Mouse (Mus musculus): ENCODE measurements around the gene Ncoa1. TPM values are rescaled to one million over a fixed set of nuclear protein-coding genes. Genes with fewer than 3 reads are reported as not detected.

Ncoa1 gene
- 10 to 100 TPM; 28.7 to 31.0 (median 29.4) TPM for total RNA-seq (2022)

GRCm38 (mm10) chr12:4476832-4477671 is at the start of gene Ncoa1:
Gene Ncoa1 (minus strand): TSS chr12:4477182.
- peak; percentile 38 for DNase-seq (ENCODE audit: low spot score)

DNA sequence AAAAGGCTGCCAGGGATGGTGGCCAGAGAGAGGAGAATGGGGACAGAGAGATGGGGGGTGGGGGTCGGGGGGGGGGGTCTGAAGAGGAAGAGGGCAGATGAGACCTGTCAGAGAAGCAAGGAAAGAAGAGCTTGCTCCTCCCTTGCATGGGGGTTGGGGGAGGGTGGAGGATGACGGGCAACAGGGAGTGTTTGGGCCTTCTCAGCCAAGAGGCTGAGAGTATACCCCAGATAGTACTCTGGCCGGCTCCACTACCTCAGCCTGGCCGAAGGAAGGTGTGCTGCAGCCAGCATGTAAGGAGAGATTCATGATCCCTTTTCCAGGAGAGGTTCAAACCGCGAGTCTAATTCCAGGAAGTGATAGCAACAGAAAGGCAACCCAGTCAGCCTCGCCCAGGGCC is 47.6 kb upstream of the Ncoa1 start:
- no peak for DNase-seq (ENCODE audit: low spot score)

GRCm38 (mm10) chr12:4523688-4524298 is 46.8 kb upstream of the Ncoa1 start:
- DNase-seq (ENCODE audit: low spot score): no peak

- DNase-seq (ENCODE audit: low spot score): peak; percentile 38
These were observed 46.2 kb upstream of the Ncoa1 start for GRCm38 (mm10) chr12:4523208-4523607.

- no peak for DNase-seq (ENCODE audit: low spot score)
These were observed 42.0 kb upstream of the Ncoa1 start for GRCm38 (mm10) chr12:4518957-4519356.

- DNase-seq (ENCODE audit: low spot score): peak; percentile 38
These were observed 32.6 kb upstream of the Ncoa1 start for GRCm38 (mm10) chr12:4509591-4510061.

- no peak for DNase-seq (ENCODE audit: low spot score)
These were observed 31.2 kb upstream of the Ncoa1 start for GRCm38 (mm10) chr12:4508182-4508581.

GRCm38 (mm10) chr12:4507461-4507860 is 30.5 kb upstream of the Ncoa1 start:
- no peak for DNase-seq (ENCODE audit: low spot score)

DNA sequence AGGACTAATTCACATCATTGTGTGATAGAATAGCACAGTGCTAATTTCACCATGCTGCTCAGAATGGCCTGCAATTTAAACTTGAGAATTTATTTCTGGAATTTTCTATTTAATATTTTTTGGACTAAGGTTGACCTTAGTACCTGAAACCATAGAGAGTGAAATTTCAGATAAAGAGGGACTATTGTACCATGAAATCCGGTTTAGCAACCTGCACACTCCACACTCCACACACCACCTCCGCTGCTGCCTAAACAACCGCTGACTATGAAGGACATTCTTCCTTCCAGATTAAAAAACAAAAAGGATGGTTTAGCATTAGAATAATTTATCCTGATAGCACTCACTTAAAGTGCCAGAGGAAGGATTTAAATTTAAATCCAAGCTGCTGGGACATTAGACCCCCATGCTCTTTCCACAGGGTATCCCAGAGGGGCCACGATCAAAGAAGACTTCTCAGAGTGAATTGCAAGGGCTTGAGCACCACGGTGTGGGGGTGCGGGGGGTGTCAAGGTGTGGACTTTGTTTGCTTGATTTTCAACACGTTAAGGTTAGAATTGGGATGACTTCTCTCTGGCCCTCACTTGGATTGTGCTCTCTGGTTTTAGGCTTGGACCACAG is 29.9 kb upstream of the Ncoa1 start:
- DNase-seq (ENCODE audit: low spot score): no peak

GRCm38 (mm10) chr12:4505298-4505697 is 28.3 kb upstream of the Ncoa1 start:
- DNase-seq (ENCODE audit: low spot score): no peak

DNA sequence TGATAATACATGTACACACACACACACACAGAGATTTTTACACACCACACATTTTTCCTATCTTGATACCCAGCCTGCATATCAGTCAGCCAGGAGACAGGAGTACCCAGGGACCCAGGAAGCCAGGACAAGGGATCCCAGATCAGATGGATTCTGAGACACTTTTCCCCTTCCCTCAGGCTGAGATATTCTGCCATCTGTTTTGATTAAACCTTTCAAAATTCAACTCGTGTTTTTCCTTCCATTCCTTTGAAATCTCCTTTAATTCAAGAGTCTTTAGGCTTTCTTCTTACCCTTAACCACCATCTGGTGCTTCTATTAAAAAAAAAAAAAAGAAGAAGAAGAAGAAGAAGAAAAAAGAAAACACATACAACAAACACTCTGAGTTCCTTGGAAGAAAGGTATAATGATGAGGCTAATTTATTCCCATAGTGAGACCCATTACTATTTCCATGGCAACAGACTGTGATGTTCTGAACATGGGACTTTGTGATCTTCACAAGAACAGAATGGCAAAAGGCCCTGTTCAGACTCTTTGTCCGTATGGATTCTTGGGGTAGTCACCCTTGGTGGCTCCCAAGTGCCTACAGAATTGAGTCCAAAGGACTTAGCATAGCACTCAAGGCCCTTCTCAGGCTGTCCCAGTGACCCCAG is 26.8 kb upstream of the Ncoa1 start:
- no peak for DNase-seq (ENCODE audit: low spot score)

DNA sequence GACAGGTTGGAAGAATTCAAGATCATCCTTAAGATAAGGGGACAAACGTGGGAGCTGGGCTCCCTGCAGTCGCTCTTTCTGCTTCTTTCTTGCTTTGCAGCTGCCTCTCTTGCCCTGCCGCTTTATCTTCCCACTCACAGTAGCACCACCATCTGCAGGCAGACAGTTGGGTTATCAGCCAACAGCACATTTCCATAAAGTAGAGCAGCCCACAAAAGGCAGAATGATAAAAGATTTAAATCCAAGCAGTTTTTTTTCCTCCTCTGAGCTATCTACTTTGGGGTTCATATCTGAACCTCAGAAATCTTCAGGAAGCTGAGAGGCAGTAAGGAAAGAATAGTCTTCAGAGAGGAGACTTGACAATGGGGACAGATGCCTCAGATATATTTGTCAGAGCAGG is 24.9 kb upstream of the Ncoa1 start:
- DNase-seq (ENCODE audit: low spot score): no peak

DNA sequence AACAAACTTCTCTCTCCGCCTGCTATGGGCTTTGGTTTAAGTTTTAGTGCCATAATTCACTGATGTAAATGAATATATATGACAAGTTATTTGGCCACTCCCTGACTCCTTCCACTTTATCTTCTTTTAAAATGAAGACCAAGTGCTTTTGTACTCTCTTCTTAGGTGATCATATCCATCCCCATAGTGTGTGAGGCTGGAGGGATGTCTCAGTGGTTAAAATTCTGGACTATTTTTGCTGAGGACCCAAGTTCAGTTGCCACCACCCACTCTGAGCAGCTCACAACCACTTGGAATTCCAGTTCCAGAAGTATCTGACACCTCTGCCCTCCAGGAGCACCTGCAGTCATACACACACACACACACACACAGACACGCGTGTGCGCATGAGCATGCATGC is 23.5 kb upstream of the Ncoa1 start:
- DNase-seq (ENCODE audit: low spot score): no peak

DNA sequence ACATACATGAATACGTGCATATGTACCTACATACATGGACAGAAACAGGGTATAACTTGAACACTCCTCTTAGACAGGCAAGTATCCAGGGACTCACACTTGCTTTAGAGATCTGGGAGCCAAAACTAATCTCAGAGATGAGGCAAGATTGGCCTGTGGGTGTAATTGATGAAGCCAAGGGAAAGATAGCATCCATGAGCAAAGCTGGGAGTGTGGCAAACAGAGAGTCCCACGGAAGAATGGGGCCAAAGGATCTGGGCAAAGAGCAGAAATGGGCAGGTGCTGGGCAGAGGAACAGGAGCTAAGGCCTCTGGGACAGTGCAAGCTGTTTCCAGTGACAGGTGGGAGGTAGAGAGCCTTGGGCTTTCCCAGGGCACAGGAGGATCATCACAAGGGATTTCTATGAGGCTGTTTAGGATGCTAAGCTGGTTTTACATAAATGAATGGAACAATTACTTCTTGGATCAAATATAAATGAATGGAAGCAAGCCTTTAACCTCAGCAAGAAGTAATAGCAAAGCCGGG is 22.7 kb upstream of the Ncoa1 start:
- no peak for DNase-seq (ENCODE audit: low spot score)

DNA sequence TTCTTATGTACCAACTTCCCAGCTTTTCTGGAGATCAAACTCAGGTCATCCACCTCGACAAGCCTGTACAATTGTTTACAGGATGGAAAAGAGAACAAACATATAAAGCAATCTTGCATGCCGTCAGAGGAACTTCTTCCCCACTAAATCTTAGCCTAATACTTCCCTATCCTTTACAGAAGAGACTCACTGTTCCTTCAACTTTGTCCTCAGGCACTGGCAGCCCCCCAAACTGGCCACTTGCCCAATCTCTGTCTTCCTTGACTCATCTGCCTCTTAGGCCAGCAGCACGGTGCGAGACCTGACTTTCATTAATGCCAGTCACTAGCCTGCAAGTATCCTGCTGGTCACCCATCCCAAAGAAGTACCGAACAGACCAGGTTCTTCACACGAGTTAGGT is 11.4 kb upstream of the Ncoa1 start:
- peak; percentile 33 for DNase-seq (ENCODE audit: low spot score)

GRCm38 (mm10) chr12:4483386-4483785 is 6.4 kb upstream of the Ncoa1 start:
- no peak for DNase-seq (ENCODE audit: low spot score)

DNA sequence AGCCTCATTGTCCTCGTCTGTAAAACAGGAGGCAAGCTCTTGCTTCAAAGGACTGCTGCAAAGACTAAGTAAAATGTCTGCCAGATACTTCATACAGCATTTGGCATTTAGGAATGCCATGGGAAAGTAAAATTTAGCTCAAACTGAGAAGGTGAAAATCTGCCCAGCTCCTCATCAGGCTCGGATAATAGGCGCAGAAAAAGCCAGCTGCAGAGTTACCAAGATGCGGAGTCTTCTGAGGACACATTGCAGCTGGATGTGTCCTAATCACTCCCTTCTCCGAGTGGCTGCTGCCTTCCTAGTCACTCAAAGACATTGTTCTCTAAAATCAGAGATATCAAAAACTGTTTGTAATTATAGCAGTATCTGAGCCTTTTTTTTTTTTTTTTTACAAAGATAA is 4.7 kb upstream of the Ncoa1 start:
- DNase-seq (ENCODE audit: low spot score): no peak

- no peak for DNase-seq (ENCODE audit: low spot score)
These were observed 3.3 kb upstream of the Ncoa1 start for GRCm38 (mm10) chr12:4480250-4480649.

DNA sequence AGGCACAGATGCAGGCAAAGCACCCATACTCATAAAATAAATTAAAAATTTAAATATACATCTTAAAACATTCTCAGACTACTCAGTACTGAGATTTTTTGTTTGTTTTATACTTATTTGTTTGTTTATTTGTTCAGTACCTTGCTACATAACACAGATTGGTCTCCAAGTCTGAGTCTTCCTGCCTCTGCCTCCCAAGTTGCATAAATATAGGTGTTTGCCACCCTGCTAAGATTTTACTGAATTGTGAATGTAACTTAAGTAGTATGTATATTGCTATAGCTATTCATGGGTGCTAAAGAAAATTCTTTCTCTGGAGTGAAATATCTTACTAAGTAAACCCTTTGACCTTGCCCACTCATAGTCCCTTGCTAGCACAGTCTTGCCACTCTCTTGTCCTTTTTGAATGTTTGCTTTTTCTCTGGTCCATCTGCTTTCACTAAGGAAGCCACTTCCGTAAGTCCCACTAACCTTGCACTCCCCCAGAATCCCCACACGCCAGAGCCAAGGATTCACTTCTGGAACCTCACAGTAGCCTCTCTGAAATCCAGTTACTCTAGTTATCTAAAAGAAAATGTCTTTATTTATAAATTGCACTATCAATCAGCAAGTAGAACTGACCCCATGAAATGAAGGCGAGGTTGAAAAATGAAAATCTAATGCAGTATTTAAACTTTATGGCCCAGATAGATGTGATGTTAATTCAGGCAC is 2.3 kb upstream of the Ncoa1 start:
- DNase-seq (ENCODE audit: low spot score): no peak

GRCm38 (mm10) chr12:4477941-4478795 is 1.2 kb upstream of the Ncoa1 start:
- no peak for DNase-seq (ENCODE audit: low spot score)
